Mouse (Mus musculus) regulatory T cell (primary cell): ENCODE measurements at regions not wholly inside any gene's neighbourhood (a gene's known extent, or its start where the extent isn't known, plus 50 kb on each side); places are given as distances from the start of the nearest gene placed in this dataset.

Experiments
- in situ Hi-C: fragments of 300-600 bp; cut with MboI, MseI; formaldehyde crosslinking; loops from one replicate; pipeline ENCODE4 v1.15.1; 2025; ENCODE audit warnings: high pct_unique_total_duplicates

DNA sequence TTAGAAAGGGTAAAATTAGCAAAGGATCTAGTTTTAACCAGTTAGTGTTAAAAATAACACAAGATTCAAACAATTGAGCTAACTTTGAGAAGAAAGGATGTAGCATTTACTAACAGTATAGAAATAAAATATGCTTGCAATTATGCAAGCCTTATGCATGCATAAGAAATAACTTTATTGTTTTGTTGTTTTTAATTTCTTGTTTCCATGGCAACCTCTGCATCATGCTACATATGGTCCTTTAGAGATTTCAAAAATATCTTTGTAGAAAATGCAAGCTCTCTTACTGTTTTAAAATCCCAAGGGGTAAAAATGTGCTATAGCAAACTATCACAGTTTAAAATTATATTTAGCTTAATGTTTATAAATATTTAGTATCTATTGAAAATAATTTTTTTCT is 395.0 kb upstream of the Spock3 start:
- in situ Hi-C loops = no loop called here

DNA sequence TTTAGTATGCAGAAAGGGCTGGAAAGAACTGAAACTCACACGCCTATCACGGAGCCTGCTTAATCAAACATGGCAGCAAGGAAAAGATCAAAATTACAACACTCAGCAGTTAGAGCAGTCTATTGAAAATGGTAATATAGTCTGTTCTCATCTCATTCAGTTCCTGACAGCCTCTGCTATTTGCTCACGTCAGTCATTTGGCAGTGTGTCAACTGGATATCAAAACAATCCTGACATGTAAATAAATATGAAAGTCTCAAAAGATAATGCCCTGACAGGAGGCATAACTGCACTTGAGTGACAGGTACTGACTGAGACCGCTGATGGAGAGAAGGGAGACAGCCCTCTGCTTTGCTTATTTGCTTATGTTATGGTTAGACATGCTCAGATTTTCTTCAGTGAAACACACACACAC is 375.0 kb upstream of the Spock3 start:
- in situ Hi-C loops = no loop called here

DNA sequence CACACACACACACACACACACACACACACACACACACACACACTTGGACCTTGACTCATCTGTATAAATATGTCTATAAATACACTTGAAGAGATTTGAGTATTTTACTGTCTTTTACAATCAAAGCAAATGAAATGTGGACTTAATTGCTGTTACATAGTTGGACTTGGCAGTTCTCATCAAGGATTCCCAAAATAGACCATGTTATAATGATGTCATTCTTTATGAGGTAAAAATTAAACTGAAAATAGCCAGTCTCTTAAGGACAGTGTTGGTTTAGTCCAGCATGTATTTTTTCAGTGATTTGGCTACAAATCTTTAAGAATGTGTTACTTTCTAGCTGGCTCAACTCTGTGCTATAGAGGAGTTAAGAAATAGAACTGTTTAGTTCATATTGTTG is 351.5 kb upstream of the Spock3 start:
- in situ Hi-C loops = loop anchor here (10.0 kb wide), 1 partner anchor 574 kb away; no protein-coding TSS in a partner anchor

DNA sequence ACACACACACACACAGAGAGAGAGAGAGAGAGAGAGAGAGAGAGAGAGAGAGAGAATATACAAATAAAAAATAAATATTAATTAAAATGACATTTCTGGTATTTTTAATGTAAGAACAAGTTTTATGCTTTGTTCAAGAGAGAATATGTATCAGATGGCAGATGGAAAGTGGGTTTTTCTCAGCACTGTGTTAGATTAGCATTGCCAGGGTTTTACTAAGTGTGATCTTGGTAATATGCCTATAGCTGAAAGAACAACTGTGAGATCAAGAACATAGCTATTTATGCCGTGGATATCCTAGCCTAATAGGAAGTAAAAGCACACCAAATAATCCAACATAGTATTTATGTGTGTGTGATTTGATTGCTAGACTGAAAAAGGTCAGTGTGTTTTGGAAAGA is 344.7 kb upstream of the Spock3 start:
- in situ Hi-C loops = no loop called here

DNA sequence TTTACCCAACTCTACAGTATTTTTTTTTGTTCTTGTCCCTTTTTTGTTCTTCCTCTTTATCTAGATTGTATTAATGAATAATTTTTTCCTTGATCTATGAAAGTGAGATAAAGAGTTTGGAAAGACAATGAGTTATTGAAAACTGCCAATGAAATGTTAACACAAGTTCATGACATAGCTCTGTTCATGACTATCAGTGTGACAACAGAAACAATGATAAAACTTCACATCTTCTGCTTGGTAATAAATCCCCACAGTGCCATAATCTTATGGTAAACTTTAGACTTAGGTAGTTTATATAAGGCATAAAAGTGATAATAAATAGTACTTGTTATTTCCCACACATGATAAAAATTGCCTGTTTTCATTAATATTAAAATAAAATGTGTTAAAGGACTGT is 330.8 kb upstream of the Spock3 start:
- in situ Hi-C loops = no loop called here

DNA sequence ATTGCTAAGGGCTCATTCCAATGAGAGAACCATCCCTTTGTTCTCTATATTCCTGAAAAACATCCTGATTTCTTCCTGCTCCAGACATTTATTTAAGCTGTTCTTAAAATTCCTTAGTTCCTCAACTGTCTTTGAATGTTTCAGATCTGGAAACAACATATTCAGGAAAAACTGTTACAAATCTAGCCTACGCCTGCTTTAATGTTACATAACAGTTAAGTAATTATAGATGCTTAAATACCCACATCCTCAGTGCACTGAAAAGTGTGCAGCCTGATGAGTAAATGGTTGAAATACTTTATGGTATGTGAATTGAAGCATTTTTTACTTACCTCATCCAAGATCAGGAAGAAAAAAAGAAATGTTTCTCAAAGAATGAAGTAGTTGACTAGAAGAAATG is 329.6 kb upstream of the Spock3 start:
- in situ Hi-C loops = no loop called here
